Mouse (Mus musculus) intestine, postnatal 0 days (tissue): ENCODE measurements around the gene Sec16a. TPM values are rescaled to one million over a fixed set of nuclear protein-coding genes. Genes with fewer than 3 reads are reported as not detected.
A peak's percentile ranks its signal among the peaks of the same experiment; 100 is the strongest.

Experiments used
- ATAC-seq: fragments of 200-750 bp; cut with Nextera tagmentation; 2 replicates; pipeline ENCODE4 v1.8.0; 2017; ENCODE audit warnings: mild to moderate bottlenecking, moderate TSS enrichment, moderate library complexity
- H3K27ac ChIP-seq: fragments of 300-500 bp; sonication (generic); 2 replicates; pipeline ENCODE4 v1.5.1; 2014; ENCODE audit warnings: mild to moderate bottlenecking, low read depth, low read length, moderate library complexity
- H3K27me3 ChIP-seq: fragments of 300-500 bp; sonication (generic); replicated peaks from 2 replicates; pipeline ENCODE4 v1.6.1; 2014; ENCODE audit warnings: low read length, mixed read lengths; ENCODE audit not compliant: control insufficient read depth, insufficient read depth
- H3K36me3 ChIP-seq: fragments of 300-500 bp; sonication (generic); 2 replicates; pipeline ENCODE4 v1.6.1; 2014; ENCODE audit warnings: mild to moderate bottlenecking, moderate library complexity; ENCODE audit not compliant: control insufficient read depth, insufficient read depth
- H3K4me1 ChIP-seq: fragments of 300-500 bp; sonication (generic); replicated peaks from 2 replicates; pipeline ENCODE4 v1.6.1; 2014; ENCODE audit warnings: antibody characterized with exemption, low read length, mixed read lengths; ENCODE audit not compliant: control insufficient read depth, insufficient read depth
- H3K4me2 ChIP-seq: fragments of 300-500 bp; sonication (generic); replicated peaks from 2 replicates; pipeline ENCODE4 v1.6.1; 2014; ENCODE audit warnings: low read depth, mild to moderate bottlenecking, moderate library complexity
- H3K4me3 ChIP-seq: fragments of 300-500 bp; sonication (generic); 2 replicates; pipeline ENCODE4 v1.5.1; 2014; ENCODE audit warnings: low read depth, low read length
- H3K9ac ChIP-seq: fragments of 300-500 bp; sonication (generic); 2 replicates; pipeline ENCODE4 v1.6.1; 2014; ENCODE audit warnings: mild to moderate bottlenecking, low read depth, low read length
- H3K9me3 ChIP-seq: fragments of 300-500 bp; sonication (generic); 2 replicates; pipeline ENCODE4 v1.6.1; 2016; ENCODE audit warnings: mixed run types; ENCODE audit not compliant: control insufficient read depth
- CTCF ChIP-seq: sonication (generic); IDR thresholded peaks from 2 replicates; pipeline ENCODE4 v1.5.1; 2016; ENCODE audit warnings: low read depth, mild to moderate bottlenecking, control low read depth, antibody characterized with exemption, moderate library complexity
- WGBS: fragments of 180-500 bp; shearing (Covaris S2); extraction: QIAGEN DNeasy Blood & Tissue Kit; methylation state at CpG from one replicate; pipeline ENCODE4 v1.1.7; 2014; 5-methylcytosine and 5-hydroxymethylcytosine counted together
- polyA plus RNA-seq: library from polyadenylated mRNA; unstranded; fragments of >200 nt; fragmentation: Nextera tagmentation; extraction: Ambion mirVana; gene quantifications from 2 replicates; pipeline ENCODE4 v1.2.1, GENCODE M21; 2015

Sec16a gene
- polyA plus RNA-seq, 1 experiment from 2014 or later, result 17.4 TPM

DNA sequence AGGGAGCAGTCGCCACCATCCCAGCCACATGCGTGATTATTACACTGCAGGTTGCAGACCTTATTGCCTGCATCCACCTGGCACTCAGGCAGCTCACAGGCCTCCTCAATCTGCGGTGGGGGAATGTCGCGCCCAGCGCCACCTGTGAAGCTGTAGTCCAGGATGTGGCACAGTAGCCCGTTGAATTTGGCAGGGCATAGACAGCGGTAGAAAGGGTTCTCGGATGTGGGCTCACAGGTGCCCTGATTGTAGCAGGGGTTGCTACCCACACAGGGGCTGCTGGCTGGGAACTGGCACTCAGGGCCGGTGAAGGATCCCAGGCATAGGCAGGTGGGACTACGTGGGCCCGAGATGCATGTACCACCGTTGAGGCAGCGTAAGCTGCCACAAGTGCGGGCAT lies 23.4 kb upstream of the Sec16a start:
- no peak overlapping the region for H3K27ac ChIP-seq
- H3K9me3 ChIP-seq, result no peaks in the 10 kb centered on the region
- ATAC-seq, result no peak
- no peaks in the 10 kb centered on the region for H3K4me1 ChIP-seq
- H3K4me3 ChIP-seq, result no peak overlapping the region
- H3K4me2 ChIP-seq, result no peak overlapping the region
- 93% methylated on average over 15 of the region's 15 CpGs for WGBS
- H3K9ac ChIP-seq, result no peak overlapping the region
- peaks cover 96% of the 10 kb centered on the region for H3K36me3 ChIP-seq
- no peaks in the 10 kb centered on the region for H3K27me3 ChIP-seq
- no peak for TF ChIP-seq CTCF

DNA sequence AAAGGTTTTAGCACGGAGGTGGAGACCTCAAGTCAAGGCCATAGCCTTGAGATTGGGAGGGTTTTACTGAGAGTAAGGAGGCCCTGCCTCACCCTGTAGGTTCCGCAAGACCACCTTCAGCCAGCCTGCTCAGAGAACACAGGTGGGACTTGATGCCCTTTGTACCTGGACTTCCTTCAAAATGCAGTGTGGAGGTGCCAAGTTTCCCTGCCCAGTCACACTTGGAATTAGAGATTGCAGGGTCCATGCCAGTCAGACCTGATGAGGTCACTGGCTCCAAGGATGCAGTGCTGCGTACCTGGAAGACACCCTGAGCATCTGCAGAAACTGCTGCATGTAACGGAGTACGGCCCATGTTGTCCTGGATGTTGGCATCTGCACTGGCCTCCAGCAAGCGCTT lies 18.4 kb upstream of the Sec16a start:
- 93% methylated on average over 6 of the region's 6 CpGs for WGBS
- Histone ChIP-seq H3K36me3 (peaks cover 87% of the 10 kb centered on the region), H3K27ac (no peak overlapping the region)

DNA sequence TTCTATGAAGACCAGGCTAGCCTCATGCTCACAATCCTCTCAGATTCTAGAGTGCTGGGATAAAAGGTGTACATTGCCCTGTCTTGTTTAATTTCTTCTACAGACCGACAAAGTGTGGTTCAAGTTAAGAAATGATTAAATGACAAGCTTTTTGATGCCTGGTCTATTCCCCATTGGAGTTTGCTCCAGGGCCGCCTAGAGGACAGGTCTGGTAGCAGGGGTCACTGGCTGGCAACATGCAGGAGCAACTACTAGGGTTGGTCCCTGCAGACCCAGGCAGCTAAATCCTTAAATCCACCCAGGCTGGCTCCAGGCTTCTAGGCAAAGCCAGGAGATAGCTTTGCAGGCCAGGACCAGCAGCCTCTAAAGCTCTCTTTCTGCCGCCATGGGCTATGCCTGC lies 18.0 kb upstream of the Sec16a start:
- ATAC-seq, result no peak
- Histone ChIP-seq H3K4me1 (no peaks in the 10 kb centered on the region; the same call in 1 of the 2 replicates), H3K4me3 (no peak overlapping the region), H3K4me2 (no peak overlapping the region), H3K36me3 (peaks cover 83% of the 10 kb centered on the region), H3K27me3 (no peaks in the 10 kb centered on the region), H3K27ac (no peak overlapping the region), H3K9me3 (no peaks in the 10 kb centered on the region), H3K9ac (no peak overlapping the region)
- WGBS, result 84% methylated on average over 3 of the region's 3 CpGs
- TF ChIP-seq CTCF, result no peak

More for the DNA sequence above, 18.4 kb upstream of the Sec16a start:
- Histone ChIP-seq H3K4me3 (no peak overlapping the region), H3K9me3 (no peaks in the 10 kb centered on the region), H3K4me1 (no peaks in the 10 kb centered on the region; the same call in 1 of the 2 replicates), H3K9ac (no peak overlapping the region), H3K27me3 (no peaks in the 10 kb centered on the region), H3K4me2 (no peak overlapping the region)
- no peak for ATAC-seq
- no peak for TF ChIP-seq CTCF

DNA sequence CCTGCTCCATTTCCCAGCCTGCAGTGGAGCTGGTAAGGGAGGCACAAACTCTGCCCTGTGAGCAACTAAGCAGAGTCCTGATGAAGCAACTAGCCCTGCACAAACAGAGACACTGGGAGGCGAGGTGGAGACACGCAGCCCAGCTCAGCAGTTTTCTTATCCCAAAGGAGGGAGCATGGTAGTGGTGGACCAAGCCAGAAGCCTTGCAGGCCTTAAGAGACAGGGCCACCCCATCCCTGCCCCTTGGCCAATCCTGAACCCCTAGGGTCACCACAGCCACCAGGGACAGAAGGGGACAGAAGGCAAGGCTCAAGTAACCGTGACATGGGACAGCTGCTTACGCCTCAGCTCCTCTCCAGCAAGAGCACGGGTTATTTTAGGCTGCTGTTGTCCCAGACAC lies 16.7 kb upstream of the Sec16a start:
- no peaks in the 10 kb centered on the region; the same call in 1 of the 2 replicates for H3K4me1 ChIP-seq
- ATAC-seq, result no peak
- TF ChIP-seq CTCF, result no peak
- no peak overlapping the region for H3K4me2 ChIP-seq
- no peak overlapping the region for H3K27ac ChIP-seq
- 83% methylated on average over 5 of the region's 5 CpGs for WGBS
- no peak overlapping the region for H3K9ac ChIP-seq
- no peaks in the 10 kb centered on the region for H3K27me3 ChIP-seq
- H3K4me3 ChIP-seq, result no peak overlapping the region
- peaks cover 74% of the 10 kb centered on the region for H3K36me3 ChIP-seq
- no peaks in the 10 kb centered on the region for H3K9me3 ChIP-seq

DNA sequence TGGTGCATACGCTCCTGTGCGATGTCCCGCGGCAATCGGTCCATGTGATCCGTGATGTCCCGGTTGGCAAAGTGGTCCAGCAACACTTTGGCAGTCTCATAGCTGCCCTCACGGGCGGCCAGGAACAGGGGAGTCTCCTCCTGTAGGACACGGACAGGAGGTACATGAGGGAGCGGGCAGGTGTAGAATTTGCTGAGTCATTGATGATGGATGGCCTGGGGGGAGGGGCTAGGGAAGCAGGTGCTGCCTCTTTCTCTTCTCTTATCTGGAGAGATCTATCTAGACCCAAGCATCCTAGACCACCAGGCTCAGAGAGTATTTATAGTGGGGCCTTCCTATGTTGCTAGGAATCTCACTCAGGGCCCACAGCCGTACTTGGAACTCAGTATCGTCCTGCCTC lies 15.8 kb upstream of the Sec16a start:
- Histone ChIP-seq H3K4me2 (no peak overlapping the region), H3K4me1 (no peaks in the 10 kb centered on the region; the same call in 1 of the 2 replicates), H3K9ac (no peak overlapping the region), H3K9me3 (no peaks in the 10 kb centered on the region), H3K27ac (no peak overlapping the region), H3K36me3 (peaks cover 66% of the 10 kb centered on the region), H3K27me3 (no peaks in the 10 kb centered on the region), H3K4me3 (no peak overlapping the region)
- 85% methylated on average over 13 of the region's 13 CpGs for WGBS
- 0 out of 2 replicates have a peak, but pooled peaks have one; percentile 7 for TF ChIP-seq CTCF
- no peak for ATAC-seq

DNA sequence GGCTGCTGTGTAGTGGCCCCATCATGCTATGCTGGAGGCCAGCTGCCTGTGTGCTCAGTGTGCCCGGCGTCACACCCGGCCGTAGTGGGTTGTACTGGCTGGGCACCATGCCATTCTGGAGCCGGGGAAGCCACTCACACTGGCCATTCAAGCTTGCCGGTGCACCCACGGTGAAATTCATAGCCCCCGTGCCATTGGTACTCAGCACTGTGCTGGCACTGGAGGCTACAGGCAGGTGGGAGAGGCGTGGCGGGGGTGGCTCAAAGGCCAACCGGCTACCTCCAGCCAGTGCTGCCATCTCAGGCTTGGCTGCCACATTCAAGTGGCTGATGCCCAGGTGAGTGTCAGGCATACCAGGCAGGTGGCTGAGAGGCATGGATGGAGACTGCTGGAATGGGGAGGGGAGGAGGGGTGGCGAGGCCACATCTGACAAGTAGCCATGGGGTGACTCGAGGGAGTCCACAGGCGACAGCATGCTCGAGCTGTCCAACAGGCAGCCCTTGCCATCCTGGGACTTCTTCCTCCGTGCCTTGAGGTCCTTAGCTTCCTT lies 15.2 kb upstream of the Sec16a start:
- no peaks in the 10 kb centered on the region; the same call in 1 of the 2 replicates for H3K4me1 ChIP-seq

More for the DNA sequence above, 15.2 kb upstream of the Sec16a start:
- Histone ChIP-seq H3K9ac (no peak overlapping the region), H3K4me3 (no peak overlapping the region), H3K27ac (no peak overlapping the region), H3K27me3 (no peaks in the 10 kb centered on the region), H3K36me3 (peaks cover 62% of the 10 kb centered on the region), H3K4me2 (no peak overlapping the region), H3K9me3 (no peaks in the 10 kb centered on the region)
- no peak for TF ChIP-seq CTCF
- WGBS, result 84% methylated on average over 16 of the region's 16 CpGs
- no peak for ATAC-seq
